Mouse (Mus musculus) myocyte (in vitro differentiated cells): ENCODE measurements around the gene Tmem127.

ENCODE experiments used
- MYOD1 ChIP-seq, 3 experiments: IDR thresholded peaks; one replicate each; pipeline ENCODE4 v1.6.1; 2011; ENCODE audit warnings: control low read depth in 2 of 3, low read depth in 2 of 3, mild to moderate bottlenecking in 2 of 3, moderate library complexity in 1 of 3; ENCODE audit not compliant: insufficient read length in 2 of 3, control insufficient read depth in 1 of 3
- MYOG ChIP-seq, 3 experiments: IDR thresholded peaks; one replicate each; pipeline ENCODE4 v1.6.1; 2011; ENCODE audit warnings: control low read depth in 2 of 3, low read depth in 2 of 3, mild to moderate bottlenecking in 2 of 3; ENCODE audit not compliant: insufficient read length in 2 of 3, control insufficient read depth in 1 of 3, insufficient read depth in 1 of 3
- POLR2A ChIP-seq: IDR thresholded peaks from one replicate; pipeline ENCODE4 v1.6.1; 2011; ENCODE audit warnings: low read depth, mild to moderate bottlenecking, control low read depth, moderate library complexity; ENCODE audit not compliant: insufficient read length

- TF ChIP-seq MYOD1 (IDR thresholded peaks at IDR 0.05; ENCODE audit: control insufficient read depth in 1 of 3, insufficient read length in 2 of 3, low read depth in 2 of 3) (no peak), POLR2A (no peak), MYOG (IDR thresholded peaks at IDR 0.05; ENCODE audit: control insufficient read depth in 1 of 3, insufficient read depth in 1 of 3, insufficient read length in 2 of 3, low read depth in 2 of 3) (no peak)
These were observed 28.0 kb downstream of the Tmem127 start for GRCm38 (mm10) chr2:127275551-127276320.
